In genomic region chr11:69325628-69326407, GRCm38 (mm10) we compare ENCODE assay signal across 8 mouse cellular contexts. TPM values are rescaled to one million over a fixed set of nuclear protein-coding genes. Genes with fewer than 3 reads are reported as not detected.
DNase-seq lines count a peak whose midpoint lies in the region; ATAC-seq and TF ChIP-seq lines count a peak whose summit lies in the region.

Gene Kcnab3, plus strand, starts transcription at chr11:69326258.

- H3K27me3 ChIP-seq in C2C12 (ENCODE audit: control insufficient read depth, insufficient read depth, insufficient read length) = no peaks in the 10 kb centered on the region
- peaks cover 32% of the 10 kb centered on the region for H3K27me3 ChIP-seq in heart, embryonic 15.5 days
- H3K27me3 ChIP-seq in liver, embryonic 14.5 days (ENCODE audit: control insufficient read depth, insufficient read depth, low read length) = peaks cover 32% of the 10 kb centered on the region
- 0 out of 2 replicates have a peak, but pooled peaks cover 3% of the 10 kb centered on the region for H3K27me3 ChIP-seq in stomach, embryonic 15.5 days (replicated peaks)

- H3K4me1 ChIP-seq in bone marrow macrophage, adult 2 months (ENCODE audit: control insufficient read depth, insufficient read depth, low read length) = peaks cover 14% of the 10 kb centered on the region
- H3K4me1 ChIP-seq in heart, embryonic 15.5 days (replicated peaks) = peaks cover 39% of the 10 kb centered on the region
- peaks cover 21 to 26% of the 10 kb centered on the region in 2 experiments for H3K4me1 ChIP-seq in liver, embryonic 14.5 days (replicated peaks; ENCODE audit: control insufficient read depth in 2 of 2, insufficient read depth in 2 of 2, low read length in 1 of 2)
- peaks cover 35% of the 10 kb centered on the region for H3K4me1 ChIP-seq in stomach, embryonic 15.5 days

- H3K36me3 ChIP-seq in C2C12 (ENCODE audit: control insufficient read depth, insufficient read depth) = no peaks in the 10 kb centered on the region
- no peaks in the 10 kb centered on the region for H3K36me3 ChIP-seq in heart, embryonic 15.5 days
- H3K36me3 ChIP-seq in liver, embryonic 14.5 days (replicated peaks; ENCODE audit: control insufficient read depth, insufficient read depth, low read depth) = no peaks in the 10 kb centered on the region
- 0 out of 2 replicates have a peak, but pooled peaks cover 3% of the 10 kb centered on the region for H3K36me3 ChIP-seq in stomach, embryonic 15.5 days

- peak within 1 kb of the TSS; percentile 92 for H3K27ac ChIP-seq in bone marrow macrophage, adult 2 months (ENCODE audit: insufficient read depth, low read depth, low read length)
- H3K27ac ChIP-seq in heart, embryonic 15.5 days = peak within 1 kb of the TSS; percentile 42; the same call in 1 of the 2 replicates
- no peak within 1 kb of the TSS for H3K27ac ChIP-seq in liver, embryonic 14.5 days
- H3K27ac ChIP-seq in stomach, embryonic 15.5 days = peak within 1 kb of the TSS; percentile 64

- ATAC-seq in erythroid progenitor cell, adult 5-6 weeks (replicated peaks; ENCODE audit: low FRiP score, poor library complexity, severe bottlenecking) = peak; percentile 77
- peak; percentile 67 for ATAC-seq in heart, embryonic 15.5 days (replicated peaks; ENCODE audit: insufficient number of reproducible peaks, insufficient read depth, low FRiP score, low read depth)
- ATAC-seq in liver, embryonic 14.5 days (ENCODE audit: insufficient read depth) = peak; percentile 55
- peak; percentile 61 for ATAC-seq in stomach, embryonic 15.5 days (ENCODE audit: insufficient read depth, low FRiP score, low read depth)

- H3K4me2 ChIP-seq in heart, embryonic 15.5 days = peak within 1 kb of the TSS; percentile 96
- peak within 1 kb of the TSS; percentile 100 for H3K4me2 ChIP-seq in liver, embryonic 14.5 days (ENCODE audit: low read depth)
- peak within 1 kb of the TSS; percentile 93 for H3K4me2 ChIP-seq in stomach, embryonic 15.5 days

- no peak for TF ChIP-seq POLR2A in bone marrow macrophage, adult 2 months (IDR thresholded peaks at IDR 0.05; ENCODE audit: borderline replicate concordance, low read depth, low read length)

- no peaks in the 10 kb centered on the region for H3K9me3 ChIP-seq in heart, embryonic 15.5 days (replicated peaks)
- no peaks in the 10 kb centered on the region for H3K9me3 ChIP-seq in liver, embryonic 14.5 days (ENCODE audit: control insufficient read depth, low read length)
- H3K9me3 ChIP-seq in stomach, embryonic 15.5 days = no peaks in the 10 kb centered on the region

- TF ChIP-seq CTCF in C2C12 (IDR thresholded peaks at IDR 0.05; ENCODE audit: control insufficient read depth, insufficient read depth, insufficient read length) = no peak
- no peak for TF ChIP-seq CTCF in bone marrow macrophage, adult 2 months (IDR thresholded peaks at IDR 0.05; ENCODE audit: low read depth, low read length)
- no peak for TF ChIP-seq CTCF in liver, embryonic 14.5 days (IDR thresholded peaks at IDR 0.05; ENCODE audit: low read depth)

- peak within 1 kb of the TSS; percentile 64 for H3K9ac ChIP-seq in heart, embryonic 15.5 days
- peak within 1 kb of the TSS; percentile 28; the same call in 1 of the 2 replicates for H3K9ac ChIP-seq in liver, embryonic 14.5 days (replicated peaks)
- H3K9ac ChIP-seq in stomach, embryonic 15.5 days = peak within 1 kb of the TSS; percentile 40

- peak within 1 kb of the TSS; percentile 44 for H3ac ChIP-seq in C2C12 (ENCODE audit: control insufficient read depth, insufficient read length, low read depth)

- DNase-seq in kidney, postnatal 25 days = peak; percentile 95
- DNase-seq in liver, embryonic 14.5 days (ENCODE audit: low read depth in 3 of 3, low spot score in 3 of 3) = peak; percentile 86 to 89 (median 87)
- DNase-seq in neural tube, embryonic 10.5 days (ENCODE audit: extremely low spot score, low spot score) = peak; percentile 76

- 10% methylated on average over 26 of the region's 26 CpGs for WGBS in heart, embryonic 15.5 days
- whole genome bisulfite sequencing in liver, embryonic 14.5 days (ENCODE audit: insufficient replicate concordance) = 9% methylated on average over 26 of the region's 26 CpGs
- 11% methylated on average over 26 of the region's 26 CpGs for WGBS in stomach, embryonic 15.5 days

- TF ChIP-seq EP300 in liver, embryonic 14.5 days (IDR thresholded peaks at IDR 0.05; ENCODE audit: low read depth) = no peak

- H3K4me3 ChIP-seq in C2C12 (ENCODE audit: insufficient read depth, poor library complexity, severe bottlenecking) = peak within 1 kb of the TSS; percentile 16
- H3K4me3 ChIP-seq in bone marrow macrophage, adult 2 months (ENCODE audit: insufficient read depth, low read length) = peak within 1 kb of the TSS; percentile 52
- peak within 1 kb of the TSS; percentile 57 for H3K4me3 ChIP-seq in heart, embryonic 15.5 days
- H3K4me3 ChIP-seq in liver, embryonic 14.5 days (ENCODE audit: insufficient read depth in 1 of 2, low read depth in 2 of 2, low read length in 2 of 2) = peak within 1 kb of the TSS; percentile 51 to 86
- peak within 1 kb of the TSS; percentile 47 for H3K4me3 ChIP-seq in stomach, embryonic 15.5 days (replicated peaks)

- no peaks in the 10 kb centered on the region for H3K79me3 ChIP-seq in C2C12 (ENCODE audit: low read depth)

- peaks cover 33% of the 10 kb centered on the region for H3K79me2 ChIP-seq in C2C12 (ENCODE audit: control insufficient read depth, insufficient read depth)

TF ChIP-seq in C2C12, 6 proteins besides CTCF, POLR2A, EP300 and RAD21:
- no peak for TF ChIP-seq MYOG (IDR thresholded peaks at IDR 0.05; ENCODE audit: control insufficient read depth, extremely low read depth, insufficient read length)
- no peak for TF ChIP-seq CEBPB (IDR thresholded peaks at IDR 0.05; ENCODE audit: low read depth)
- TF ChIP-seq MAX (IDR thresholded peaks at IDR 0.05) = no peak
- TF ChIP-seq FOSL1 (IDR thresholded peaks at IDR 0.05; ENCODE audit: insufficient read depth, low read length, poor library complexity, severe bottlenecking) = no peak
- TF ChIP-seq USF1 (IDR thresholded peaks at IDR 0.05; ENCODE audit: low read depth) = no peak
- TF ChIP-seq MYOD1 (IDR thresholded peaks at IDR 0.05; ENCODE audit: control insufficient read depth, insufficient read length, low read depth) = no peak

RNA-seq across cellular contexts. Expression of gene Kcnab3, which starts in this region (rescaled TPM):
- 3.2 TPM for polyA plus RNA-seq in C2C12 (2012; fragmentation: generic; extraction: Trizol)
- 0.43 and 0.88 TPM in 2 replicates for polyA plus RNA-seq in bone marrow macrophage, adult 2 months (2012; ENCODE audit: insufficient read depth, insufficient read length, missing spikeins)
- not detected in 2 replicates for total RNA-seq in erythroid progenitor cell, adult 5-6 weeks (2015; ENCODE audit: low replicate concordance)
- not detected in 2 replicates for total RNA-seq in erythroid progenitor cell, adult 5-6 weeks (2017; ENCODE audit: low replicate concordance)
- polyA plus RNA-seq in heart, embryonic 15.5 days (2015; fragmentation: Nextera tagmentation; extraction: Ambion mirVana) = 0.77 and 1.1 TPM in 2 replicates
- 0.09 and 0.20 TPM in 2 replicates for polyA plus RNA-seq in liver, embryonic 14.5 days (2012; rRNA removed)
- 0.06 and 0.10 TPM in 2 replicates for polyA plus RNA-seq in liver, embryonic 14.5 days (2014; fragmentation: Nextera tagmentation; extraction: Ambion mirVana)
- polyA plus RNA-seq in stomach, embryonic 15.5 days (2015; fragmentation: Nextera tagmentation; extraction: Ambion mirVana) = 1.3 TPM in 2 replicates

Comparison
In these comparisons a context has a peak if more than half of its experiments do, and no peak if none do; other contexts are left out.
1. Peak in ATAC-seq in erythroid progenitor cell, adult 5-6 weeks; RNA of the gene not detected or under 1 TPM.
2. Peak in DNase-seq, ATAC-seq, H3K4me3 ChIP-seq, H3K9ac ChIP-seq and H3K4me2 ChIP-seq in liver, embryonic 14.5 days; RNA of the gene not detected or under 1 TPM.
3. H3K4me3 ChIP-seq: peak in every context shown above with its lines; median percentile 68 in liver, embryonic 14.5 days; 57 in heart, embryonic 15.5 days; 52 in bone marrow macrophage, adult 2 months; 47 in stomach, embryonic 15.5 days; 16 in C2C12.